Mouse (Mus musculus): ENCODE results near the gene Foxa3.

Gene Foxa3

GRCm38 (mm10) chr7:18967603-18968002 lies 55.7 kb downstream of the Foxa3 start:
- in situ Hi-C loops (cut with MboI; ENCODE audit: low pct_unique_long_range_greater_than_20kb in 1 of 2, low sequenced_read_pairs in 2 of 2, unreplicated experiment in 1 of 2) = loop anchor here in 1 of 2 experiments (10.0 kb wide), 1 partner anchor 73 kb away; no protein-coding TSS in a partner anchor

- in situ Hi-C loops (cut with MboI; ENCODE audit: low pct_unique_long_range_greater_than_20kb in 1 of 2, low sequenced_read_pairs in 2 of 2, unreplicated experiment in 1 of 2) = loop anchor here in 1 of 2 experiments (10.0 kb wide), 1 partner anchor 71 kb away; no protein-coding TSS in a partner anchor
Observed at GRCm38 (mm10) chr7:18965312-18965711, 58.0 kb downstream of the Foxa3 start.

- in situ Hi-C loops (cut with MboI; ENCODE audit: low pct_unique_long_range_greater_than_20kb in 1 of 2, low sequenced_read_pairs in 2 of 2, unreplicated experiment in 1 of 2) = loop anchor here in 1 of 2 experiments (10.0 kb wide), 1 partner anchor 69 kb away; no protein-coding TSS in a partner anchor
Observed at GRCm38 (mm10) chr7:18963294-18963843, 60.0 kb downstream of the Foxa3 start.
